Mouse (Mus musculus): ENCODE measurements around the gene Ghitm. TPM values are rescaled to one million over a fixed set of nuclear protein-coding genes. Genes with fewer than 3 reads are reported as not detected.

Ghitm gene
- total RNA-seq, 4 experiments from 2014 or later, result 407 to 751 (median 544) TPM

- no peak for DNase-seq
Observed at GRCm38 (mm10) chr14:37102484-37102883, 32.6 kb downstream of the Ghitm start.

- DNase-seq, result no peak
Observed at GRCm38 (mm10) chr14:37101531-37101930, 33.5 kb downstream of the Ghitm start.

GRCm38 (mm10) chr14:37097956-37098530, 37.0 kb downstream of the Ghitm start, which contains the start of gene Cdhr1:
Gene Cdhr1 (minus strand): TSS chr14:37098347.
- no peak for DNase-seq

GRCm38 (mm10) chr14:37095556-37095955, 39.5 kb downstream of the Ghitm start:
- DNase-seq, result no peak

GRCm38 (mm10) chr14:37094436-37094835, 40.6 kb downstream of the Ghitm start:
- no peak for DNase-seq

- no peak for DNase-seq
Observed at GRCm38 (mm10) chr14:37083755-37084154, 51.3 kb downstream of the Ghitm start.

- no peak for DNase-seq
Observed at GRCm38 (mm10) chr14:37080724-37081123, 54.3 kb downstream of the Ghitm start.

Other genes with a start within 250 kb of the Ghitm start
- 10 to 100 TPM; 31.2 to 48.5 (median 38.6) TPM for gene Ccser2, start 166.5 kb downstream of the Ghitm start, total RNA-seq (2022)
- not detected for gene Rgr, start 86.3 kb downstream of the Ghitm start, total RNA-seq (2022)
- gene Lrit1, start 80.4 kb downstream of the Ghitm start, total RNA-seq (2022), result not detected
- not detected for gene Lrit2, start 67.3 kb downstream of the Ghitm start, total RNA-seq (2022)
- under 1 TPM in 3 of 4 experiments, not detected in 1; 0.06 to 0.08 (median 0.07) TPM for gene Cdhr1, start 36.9 kb downstream of the Ghitm start, total RNA-seq (2022)
- gene 2610528A11Rik, start 21.2 kb downstream of the Ghitm start, total RNA-seq (2022), result under 1 TPM; 0.49 to 0.89 (median 0.58) TPM